Mouse (Mus musculus) urinary bladder, postnatal 0 days (tissue): Measurements from ENCODE around the gene Trabd2b. TPM values are rescaled to one million over a fixed set of nuclear protein-coding genes. Genes with fewer than 3 reads are reported as not detected.

Source experiments
- polyA plus RNA-seq: library from polyadenylated mRNA; unstranded; fragments of >200 nt; fragmentation: Nextera tagmentation; extraction: Ambion mirVana; gene quantifications from 2 replicates; pipeline ENCODE4 v1.2.1, GENCODE M21; 2015

The Trabd2b gene
- polyA plus RNA-seq: 1.5 and 2.1 TPM in 2 replicates

DNA sequence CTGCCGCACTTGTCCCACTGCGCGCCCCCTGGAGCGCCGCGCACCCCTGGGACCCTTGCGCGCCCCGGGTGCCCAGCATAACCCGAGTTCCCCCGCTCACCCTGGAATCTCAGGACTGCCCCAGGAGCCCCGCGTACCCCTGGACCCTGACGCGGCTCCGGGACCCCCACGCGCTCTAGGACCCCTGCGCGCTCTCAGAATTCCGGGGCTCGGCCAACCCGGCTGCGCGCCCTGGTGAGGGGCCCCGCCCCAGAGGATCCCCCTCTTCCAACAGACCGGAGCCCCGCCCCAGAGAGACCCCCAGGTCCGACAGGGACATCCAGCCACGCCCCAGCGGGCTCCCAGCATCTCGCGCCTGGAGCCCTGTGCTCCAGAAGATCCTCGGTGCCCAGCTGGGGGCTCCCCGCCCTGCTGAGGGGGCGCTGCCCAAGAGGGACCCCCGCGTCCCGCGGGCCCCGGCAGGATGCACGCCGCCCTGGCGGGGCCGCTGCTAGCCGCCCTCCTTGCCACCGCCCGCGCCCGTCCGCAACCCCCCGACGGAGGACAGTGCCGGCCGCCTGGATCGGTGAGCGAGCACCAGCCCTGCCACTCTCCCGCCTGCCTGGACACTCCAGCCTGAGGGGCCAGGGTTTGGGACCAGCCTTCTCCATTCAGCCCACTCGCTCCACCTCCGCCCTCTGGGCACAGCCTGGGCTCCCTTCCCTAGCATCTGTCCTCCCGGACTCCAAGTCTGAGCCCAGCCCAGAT lies at the start of gene Trabd2b:
Trabd2b (plus strand) TSS at position 370 of the 747 bp plus-strand sequence.

Other genes starting within 250 kb of the Trabd2b start
- not detected in 2 replicates for gene Skint11, start 243.3 kb upstream of the Trabd2b start, polyA plus RNA-seq